Mouse (Mus musculus) kidney, adult 2 months (tissue): ENCODE measurements around the gene Cinp.

Experiments
- CTCF ChIP-seq: fragments of 200-500 bp; conservative IDR thresholded peaks from 2 replicates; pipeline ENCODE4 v1.5.1; 2011; ENCODE audit warnings: low read depth, mild to moderate bottlenecking, control low read depth, low read length, moderate library complexity, mixed read lengths; ENCODE audit not compliant: insufficient read depth, insufficient read length
- POLR2A ChIP-seq: fragments of 200-500 bp; IDR thresholded peaks from one replicate; pipeline ENCODE4 v1.6.1; 2011; ENCODE audit warnings: low read depth, low read length, control low read depth

DNA sequence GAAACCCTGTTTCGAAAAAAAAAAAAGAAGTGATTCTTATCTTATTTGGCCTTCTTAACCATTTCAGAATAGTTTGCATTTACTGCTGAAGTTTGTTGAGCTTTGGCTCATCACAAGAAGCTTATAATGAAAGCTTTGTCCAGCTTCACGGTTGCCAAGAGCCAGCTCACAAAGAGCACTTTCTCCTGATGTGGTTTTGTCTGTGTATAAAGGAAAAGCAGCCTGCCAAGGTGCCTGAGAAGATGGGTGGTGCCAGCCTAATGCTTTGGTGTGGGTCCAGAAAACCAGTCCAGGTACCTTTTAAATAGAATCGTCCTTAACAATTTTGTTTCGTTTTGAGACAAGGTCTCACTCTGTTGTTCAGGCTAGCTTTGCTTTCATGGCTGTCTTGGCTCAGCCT lies 13.2 kb upstream of the Cinp start:
- TF ChIP-seq CTCF (no peak), POLR2A (no peak)
